Mouse (Mus musculus) thymus, adult 2 months (tissue): ENCODE data around the gene St3gal2. TPM values are rescaled to one million over a fixed set of nuclear protein-coding genes. Genes with fewer than 3 reads are reported as not detected.

Experiments used
- DNase-seq: peaks from one replicate; pipeline ENCODE4 v3.0.0; 2021
- H3K27ac ChIP-seq: fragments of 200-500 bp; 2 replicates; pipeline ENCODE4 v1.5.1; 2012; ENCODE audit warnings: low read length, control low read depth; ENCODE audit not compliant: control insufficient read depth, insufficient read depth
- H3K27me3 ChIP-seq: fragments of 200-500 bp; 2 replicates; pipeline ENCODE4 v1.6.1; 2012; ENCODE audit warnings: mild to moderate bottlenecking, low read length, moderate library complexity, mixed read lengths; ENCODE audit not compliant: control insufficient read depth, insufficient read depth
- H3K36me3 ChIP-seq: fragments of 200-500 bp; 2 replicates; pipeline ENCODE4 v1.6.1; 2012; ENCODE audit warnings: mild to moderate bottlenecking, low read length, moderate library complexity; ENCODE audit not compliant: control insufficient read depth, insufficient read depth
- H3K4me1 ChIP-seq: fragments of 200-500 bp; replicated peaks from 2 replicates; pipeline ENCODE4 v1.6.1; 2012; ENCODE audit warnings: low read length; ENCODE audit not compliant: control insufficient read depth, insufficient read depth
- H3K4me3 ChIP-seq: fragments of 200-500 bp; 2 replicates; pipeline ENCODE4 v1.5.1; 2012; ENCODE audit warnings: mild to moderate bottlenecking, low read length, control low read depth, moderate library complexity; ENCODE audit not compliant: control insufficient read depth, insufficient read depth
- CTCF ChIP-seq: fragments of 200-500 bp; IDR thresholded peaks from 2 replicates; pipeline ENCODE4 v1.5.1; 2012; ENCODE audit warnings: mild to moderate bottlenecking, control low read depth, low read length, moderate library complexity, borderline replicate concordance; ENCODE audit not compliant: control insufficient read depth, poor library complexity, insufficient read depth; ENCODE audit errors: extremely low read depth
- POLR2A ChIP-seq: fragments of 200-500 bp; IDR thresholded peaks from 2 replicates; pipeline ENCODE4 v1.6.1; 2012; ENCODE audit warnings: mild to moderate bottlenecking, low read length, control low read depth, moderate library complexity; ENCODE audit not compliant: control insufficient read depth, poor library complexity, insufficient read depth; ENCODE audit errors: extremely low read depth
- WGBS: fragments of 180-500 bp; shearing (Covaris S2); methylation state at CpG from one replicate; pipeline ENCODE4 v1.1.7; 2018; 5-methylcytosine and 5-hydroxymethylcytosine counted together
- polyA plus RNA-seq: library from polyadenylated mRNA; depleted of rRNA; stranded (reverse); fragments of >200 nt; gene quantifications from 2 replicates; pipeline ENCODE4 v1.2.3, GENCODE M21; 2012

St3gal2 gene
- polyA plus RNA-seq, 1 experiment: 22.1 TPM

DNA sequence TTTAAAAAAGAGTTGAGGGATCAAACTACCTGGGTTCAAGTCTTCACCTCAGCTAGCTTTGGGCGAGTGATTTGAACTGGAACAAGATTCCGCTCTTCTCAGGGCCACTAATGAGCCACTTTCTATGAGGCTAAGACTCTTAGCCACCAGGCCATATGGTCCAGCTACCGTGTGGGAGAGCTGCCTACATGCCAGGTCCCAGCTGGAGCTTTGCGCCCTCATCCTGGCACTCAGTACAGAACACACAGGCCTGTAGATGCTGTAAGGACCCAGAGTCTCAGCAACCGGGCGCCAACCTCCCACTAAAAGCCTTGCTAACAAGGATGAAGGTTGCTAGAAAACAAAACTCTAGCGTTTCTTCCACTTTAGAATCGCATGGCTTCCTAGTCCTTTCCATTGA, 31.3 kb upstream of the St3gal2 start:
- no peaks in the 10 kb centered on the region for H3K27me3 ChIP-seq
- H3K4me1 ChIP-seq: no peaks in the 10 kb centered on the region
- WGBS: 98% methylated on average over 8 of the region's 8 CpGs
- peaks cover 5% of the 10 kb centered on the region; the same call in 1 of the 2 replicates for H3K36me3 ChIP-seq
- no peak overlapping the region for H3K4me3 ChIP-seq
- no peak overlapping the region for H3K27ac ChIP-seq
- TF ChIP-seq POLR2A (no peak), CTCF (no peak)
- DNase-seq: no peak

DNA sequence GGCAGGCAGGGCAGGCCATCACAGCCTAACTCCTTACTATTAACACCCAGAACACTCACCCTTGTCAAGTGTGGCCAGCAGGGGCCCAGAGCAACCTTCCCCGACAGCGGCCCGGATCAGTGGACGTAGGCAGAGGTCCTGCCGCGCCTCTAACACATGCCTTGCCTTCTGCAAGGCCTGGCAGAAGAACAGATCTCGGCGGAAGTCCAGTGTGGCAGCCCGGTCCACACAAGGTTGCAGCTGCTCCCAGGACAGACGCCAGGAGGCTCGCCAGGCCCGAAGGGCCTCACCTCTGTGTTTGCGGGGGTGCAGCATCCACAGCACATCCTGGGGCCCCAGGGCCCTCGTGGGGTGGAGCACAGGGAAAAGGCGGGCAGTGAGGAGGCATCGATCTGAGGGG, 30.9 kb upstream of the St3gal2 start:
- Histone ChIP-seq H3K27ac (no peak overlapping the region), H3K36me3 (peaks cover 1% of the 10 kb centered on the region; the same call in 1 of the 2 replicates), H3K4me3 (no peak overlapping the region), H3K4me1 (no peaks in the 10 kb centered on the region), H3K27me3 (no peaks in the 10 kb centered on the region)
- TF ChIP-seq POLR2A (no peak), CTCF (no peak)
- no peak for DNase-seq
- 96% methylated on average over 16 of the region's 16 CpGs for WGBS

DNA sequence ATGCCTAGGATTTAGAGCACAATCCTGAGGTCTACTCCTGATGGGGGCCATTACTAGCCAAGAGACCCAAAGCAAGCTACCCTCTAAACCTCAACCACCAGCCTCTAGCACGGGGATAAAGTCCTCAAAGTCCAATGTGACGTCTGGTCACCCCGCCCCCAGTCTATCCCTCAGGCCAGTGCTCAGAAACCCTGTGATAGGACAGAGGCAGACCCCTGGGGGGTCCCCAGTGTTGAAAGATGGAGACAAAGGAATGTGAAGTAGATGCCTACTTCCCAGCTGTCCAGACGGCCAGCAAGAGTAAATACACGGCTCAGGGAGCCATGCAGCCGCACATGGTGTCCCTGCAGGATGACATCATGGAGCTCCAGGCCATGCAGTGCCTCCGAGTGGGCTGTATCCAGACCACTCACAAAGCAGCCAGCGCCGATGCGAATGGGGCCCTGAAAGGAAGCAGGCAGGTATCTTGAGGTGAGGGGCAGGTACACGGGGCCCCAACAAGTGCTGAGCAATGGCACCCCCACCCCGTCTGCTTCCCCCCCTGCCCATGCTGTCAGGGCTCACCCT, 29.7 kb upstream of the St3gal2 start:
- no peak for DNase-seq
- 93% methylated on average over 12 of the region's 12 CpGs for WGBS
- no peak for TF ChIP-seq POLR2A
- TF ChIP-seq CTCF: no peak
- Histone ChIP-seq H3K27me3 (no peaks in the 10 kb centered on the region), H3K4me1 (no peaks in the 10 kb centered on the region), H3K4me3 (no peak overlapping the region), H3K36me3 (no peaks in the 10 kb centered on the region), H3K27ac (no peak overlapping the region)

DNA sequence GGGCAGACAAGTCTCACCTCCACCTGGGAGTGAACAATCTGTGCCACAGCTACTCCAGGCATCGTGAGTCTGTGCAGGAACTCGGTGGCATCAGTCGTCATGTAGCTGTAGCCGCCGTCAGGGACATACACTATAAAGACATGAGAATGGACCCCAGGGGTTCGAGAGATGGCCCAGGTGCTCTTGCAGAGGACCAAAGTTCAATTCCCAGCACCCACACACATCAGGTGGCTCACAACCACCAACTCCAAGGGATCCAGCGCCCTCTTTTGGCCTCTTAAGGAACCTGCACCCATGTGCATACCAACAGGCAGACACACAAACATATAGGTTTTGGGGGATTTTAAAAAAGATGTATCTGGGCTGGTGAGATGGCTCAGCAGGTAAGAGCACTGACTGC, 27.7 kb upstream of the St3gal2 start:
- H3K4me1 ChIP-seq: no peaks in the 10 kb centered on the region
- H3K27me3 ChIP-seq: no peaks in the 10 kb centered on the region
- DNase-seq: no peak
- H3K36me3 ChIP-seq: no peaks in the 10 kb centered on the region
- WGBS: 96% methylated on average over 7 of the region's 7 CpGs
- no peak overlapping the region for H3K4me3 ChIP-seq
- TF ChIP-seq POLR2A: no peak
- no peak for TF ChIP-seq CTCF
- H3K27ac ChIP-seq: no peak overlapping the region

DNA sequence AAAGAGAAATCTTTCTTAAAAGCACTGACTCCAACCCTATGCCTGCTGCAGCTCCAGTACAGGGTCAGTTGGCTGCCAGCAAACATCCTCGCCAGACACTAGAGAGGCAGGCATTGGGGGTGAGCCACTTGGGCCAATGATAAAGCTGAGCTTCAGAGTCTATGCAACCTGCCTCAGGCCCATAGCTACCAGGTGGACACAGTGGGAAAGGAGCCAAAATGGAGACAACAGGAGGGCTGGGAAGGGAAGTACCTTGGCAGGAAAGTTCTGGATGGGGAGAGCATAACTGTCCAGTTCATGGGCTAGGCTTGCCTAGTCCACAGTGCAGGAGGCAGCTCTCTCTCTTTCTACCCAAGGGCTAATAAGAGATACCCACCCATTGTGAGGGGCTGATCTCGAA, 26.8 kb upstream of the St3gal2 start:
- Histone ChIP-seq H3K4me3 (no peak overlapping the region), H3K4me1 (no peaks in the 10 kb centered on the region), H3K36me3 (no peaks in the 10 kb centered on the region), H3K27me3 (no peaks in the 10 kb centered on the region), H3K27ac (no peak overlapping the region)
- 99% methylated on average over 2 of the region's 2 CpGs for WGBS
- TF ChIP-seq POLR2A (no peak), CTCF (no peak)
- no peak for DNase-seq

DNA sequence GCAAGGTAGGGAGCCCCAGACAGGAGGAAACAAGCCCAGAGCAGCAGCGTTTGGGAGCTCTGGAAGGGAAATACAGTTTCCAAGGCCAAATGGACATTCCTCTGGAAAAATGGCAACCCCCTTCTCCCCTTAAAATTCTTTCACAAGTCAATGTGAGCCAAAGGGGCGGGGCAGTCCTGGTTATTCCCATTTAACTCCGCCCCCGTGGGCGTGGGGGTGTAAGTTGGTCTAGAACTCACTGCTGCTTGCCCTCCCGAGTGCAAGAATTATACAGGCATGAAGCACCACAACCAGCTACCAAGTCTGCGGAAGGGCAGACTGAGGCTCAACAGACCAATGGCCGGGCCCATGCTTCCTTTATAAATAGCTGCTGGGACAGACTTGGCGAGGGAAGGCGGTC, 24.9 kb upstream of the St3gal2 start:
- no peak for DNase-seq
- no peak for TF ChIP-seq CTCF
- TF ChIP-seq POLR2A: no peak
- Histone ChIP-seq H3K4me1 (no peaks in the 10 kb centered on the region), H3K4me3 (no peak overlapping the region), H3K36me3 (no peaks in the 10 kb centered on the region), H3K27ac (no peak overlapping the region), H3K27me3 (no peaks in the 10 kb centered on the region)
- 93% methylated on average over 10 of the region's 10 CpGs for WGBS

DNA sequence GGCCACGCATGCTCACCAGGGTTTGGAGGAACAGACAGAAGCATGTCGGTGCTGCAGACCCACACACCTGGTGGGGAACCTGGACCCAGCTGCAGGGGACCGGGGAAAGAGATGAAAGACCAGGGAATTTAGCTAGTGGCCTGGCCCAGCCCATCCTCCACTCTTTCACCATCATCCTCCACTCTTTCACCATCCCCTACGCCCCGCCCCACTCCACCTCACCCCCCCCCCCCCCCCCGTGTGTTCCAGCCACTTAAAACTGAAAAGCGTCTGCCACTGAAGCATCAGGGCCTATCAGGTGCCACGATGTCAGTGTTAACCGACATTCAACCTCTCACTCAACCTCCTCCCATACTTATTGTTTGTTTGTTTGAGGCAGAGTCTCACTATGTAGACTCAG, 24.5 kb upstream of the St3gal2 start:
- Histone ChIP-seq H3K27me3 (no peaks in the 10 kb centered on the region), H3K4me3 (no peak overlapping the region), H3K4me1 (no peaks in the 10 kb centered on the region), H3K36me3 (no peaks in the 10 kb centered on the region), H3K27ac (no peak overlapping the region)
- WGBS: 90% methylated on average over 9 of the region's 9 CpGs
- no peak for TF ChIP-seq CTCF
- TF ChIP-seq POLR2A: no peak
- DNase-seq: no peak
